Mouse (Mus musculus): ENCODE data around the gene Tigd2. TPM values are rescaled to one million over a fixed set of nuclear protein-coding genes. Genes with fewer than 3 reads are reported as not detected.

The Tigd2 gene
- polyA plus RNA-seq, 1 experiment from 2014 or later: 3.7 TPM

Other genes with a start within 250 kb of the Tigd2 start
- 0.54 and 1.0 TPM in 2 replicates for gene Fam13a, start 184.3 kb upstream of the Tigd2 start, polyA plus RNA-seq (2016; fragmentation: Nextera tagmentation; extraction: Ambion mirVana)
- 0.04 and 0.07 TPM in 2 replicates for gene Gprin3, start 217.4 kb downstream of the Tigd2 start, polyA plus RNA-seq (2016; fragmentation: Nextera tagmentation; extraction: Ambion mirVana)

Data from liver, embryonic 12.5 days (tissue).